Mouse (Mus musculus): ENCODE results near the gene Egln2. TPM values are rescaled to one million over a fixed set of nuclear protein-coding genes. Genes with fewer than 3 reads are reported as not detected.

The Egln2 gene
- total RNA-seq (2014; rRNA removed; ENCODE audit: low replicate concordance): 71.5 and 76.5 TPM in 2 replicates
- polyA plus RNA-seq (2015; fragmentation: Nextera tagmentation; extraction: Ambion mirVana): 42.1 and 42.8 TPM in 2 replicates

DNA sequence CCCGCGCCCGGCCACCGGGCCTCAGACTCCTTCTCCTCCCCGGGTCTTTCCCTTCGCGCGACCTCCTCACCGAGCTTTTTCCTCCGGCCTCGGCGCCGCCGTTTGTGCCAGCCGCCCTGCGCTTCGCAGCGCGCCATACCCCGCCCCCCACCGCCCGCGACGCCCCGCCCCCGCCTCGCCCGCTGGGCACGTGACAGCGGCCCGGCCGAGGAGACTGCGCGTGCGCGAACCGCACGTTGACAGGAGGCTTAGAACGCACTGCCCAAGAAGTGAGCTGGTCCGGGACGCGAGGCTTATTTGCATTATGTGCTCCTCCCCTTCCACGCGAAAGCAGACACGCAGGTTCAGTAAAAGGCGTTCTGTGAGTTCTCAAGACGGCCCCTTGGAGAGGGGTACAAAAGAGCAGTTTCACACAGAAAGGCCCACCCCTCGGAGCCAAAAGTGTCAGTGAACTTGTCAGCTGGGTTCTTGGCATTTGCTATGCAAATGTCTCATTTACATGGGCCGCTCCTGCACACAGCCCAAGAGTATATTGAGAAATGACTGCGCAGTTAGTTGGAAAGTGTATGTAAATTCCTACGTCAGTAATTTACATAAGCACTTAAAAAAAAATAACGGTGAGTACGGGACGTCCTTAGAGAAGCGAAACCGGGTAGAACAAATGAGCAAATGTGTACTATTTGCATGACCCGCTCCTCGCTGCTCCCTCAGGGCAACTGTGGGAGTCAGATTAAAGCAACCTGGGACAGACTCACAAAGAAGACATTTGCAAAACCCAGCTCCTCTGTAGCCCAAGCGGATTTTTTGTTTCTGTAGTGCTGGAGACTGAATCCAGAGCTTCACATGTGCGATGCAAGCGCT lies at the start of gene Egln2:
Gene Egln2 (minus strand): TSS at position 189 of the 861 bp plus-strand sequence.
- Histone ChIP-seq H3K9me3 (replicated peaks; ENCODE audit: control insufficient read depth, low read length) (no peaks in the 10 kb centered on the region), H3K9ac (replicated peaks; ENCODE audit: low read depth, low read length) (peak within 1 kb of the TSS; percentile 74), H3K36me3 (replicated peaks; ENCODE audit: control insufficient read depth, insufficient read depth, low read length) (peaks cover 21% of the 10 kb centered on the region), H3K4me2 (ENCODE audit: low read depth, low read length) (peak within 1 kb of the TSS; percentile 93), H3K27me3 (ENCODE audit: control insufficient read depth, insufficient read depth, low read length) (no peaks in the 10 kb centered on the region), H3K27ac (ENCODE audit: low read depth) (peak within 1 kb of the TSS; percentile 95), H3K4me3 (ENCODE audit: low read depth, low read length) (peak within 1 kb of the TSS; percentile 64), H3K4me1 (ENCODE audit: control insufficient read depth, insufficient read depth) (peaks cover 31% of the 10 kb centered on the region)
- DNase-seq (ENCODE audit: low spot score) (peak; percentile 94), ATAC-seq (ENCODE audit: insufficient read depth, low read depth) (peak; percentile 87)
- WGBS: under 1% methylated on average over 60 of the region's 61 CpGs
- TF ChIP-seq EP300 (IDR thresholded peaks at IDR 0.05; ENCODE audit: low read depth) (0 out of 2 replicates have a peak, but pooled peaks have one; percentile 47), CTCF (IDR thresholded peaks at IDR 0.05; ENCODE audit: low read depth) (no peak)

DNA sequence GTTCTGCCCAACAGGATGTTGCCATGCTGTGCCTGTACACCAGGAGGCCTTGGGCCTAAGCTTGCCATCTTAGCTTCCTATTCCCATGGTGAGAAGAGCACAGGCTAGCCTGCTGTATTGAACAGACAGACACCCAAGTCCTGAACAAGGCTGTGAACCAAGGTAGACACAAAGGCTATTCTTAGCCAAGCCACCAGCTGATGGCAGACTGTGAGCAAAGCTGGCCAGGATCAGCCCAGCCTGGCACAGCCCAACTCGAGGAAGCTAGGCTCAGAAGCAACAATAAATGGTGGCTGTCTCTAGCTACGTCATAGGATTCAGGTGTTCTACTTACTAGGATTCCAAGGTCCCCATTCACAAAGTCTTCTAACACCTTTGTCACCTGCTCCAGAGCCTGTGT lies 46.0 kb upstream of the Egln2 start:
- peaks cover 72% of the 10 kb centered on the region for H3K36me3 ChIP-seq (replicated peaks; ENCODE audit: control insufficient read depth, insufficient read depth, low read length)
- no peaks in the 10 kb centered on the region for H3K4me1 ChIP-seq (ENCODE audit: control insufficient read depth, insufficient read depth)
- ATAC-seq (ENCODE audit: insufficient read depth, low read depth) (no peak), DNase-seq (ENCODE audit: low spot score) (no peak)
- no peak overlapping the region for H3K27ac ChIP-seq (ENCODE audit: low read depth)
- no peaks in the 10 kb centered on the region for H3K27me3 ChIP-seq (ENCODE audit: control insufficient read depth, insufficient read depth, low read length)
- WGBS: 72% methylated on average over 2 of the region's 2 CpGs
- no peak overlapping the region for H3K9ac ChIP-seq (replicated peaks; ENCODE audit: low read depth, low read length)
- H3K9me3 ChIP-seq (replicated peaks; ENCODE audit: control insufficient read depth, low read length): no peaks in the 10 kb centered on the region
- TF ChIP-seq CTCF (IDR thresholded peaks at IDR 0.05; ENCODE audit: low read depth) (no peak), EP300 (IDR thresholded peaks at IDR 0.05; ENCODE audit: low read depth) (no peak)
- no peak overlapping the region for H3K4me2 ChIP-seq (ENCODE audit: low read depth, low read length)
- no peak overlapping the region for H3K4me3 ChIP-seq (ENCODE audit: low read depth, low read length)

DNA sequence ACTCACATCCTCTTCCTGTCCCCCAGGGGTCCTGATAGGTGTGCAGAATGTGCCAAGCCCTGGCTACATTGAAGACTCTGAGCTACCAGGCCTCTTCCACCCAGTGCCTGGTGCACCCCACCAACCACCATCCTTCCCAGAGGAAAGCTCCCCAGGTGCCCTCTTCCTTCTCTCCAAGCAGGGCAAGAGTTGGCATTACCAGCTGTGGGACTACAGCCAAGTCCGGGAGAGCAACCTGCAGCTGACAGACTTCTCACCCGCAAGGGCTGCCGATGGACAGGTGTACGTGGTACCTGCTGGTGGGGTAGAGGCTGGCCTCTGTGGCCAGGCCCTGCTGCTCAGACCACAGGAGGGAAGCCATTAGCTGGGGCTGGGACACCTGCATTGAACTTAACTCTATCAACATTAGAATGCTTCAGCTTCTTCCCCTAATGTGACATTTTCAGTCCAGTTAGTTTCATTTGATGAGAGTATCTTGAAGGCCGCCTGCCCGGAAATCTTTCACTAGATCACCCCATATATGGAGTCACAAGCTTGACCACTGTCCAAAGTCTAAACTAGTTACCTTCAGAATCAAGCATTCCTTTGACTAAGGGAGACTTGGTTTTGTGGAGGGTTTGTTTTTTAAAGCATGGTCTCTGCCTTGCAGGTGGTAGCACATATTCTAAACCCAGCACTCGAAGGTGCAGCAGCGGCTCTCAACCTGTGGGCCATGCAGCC lies 37.3 kb upstream of the Egln2 start:
- Histone ChIP-seq H3K9ac (replicated peaks; ENCODE audit: low read depth, low read length) (no peak overlapping the region), H3K9me3 (replicated peaks; ENCODE audit: control insufficient read depth, low read length) (no peaks in the 10 kb centered on the region), H3K36me3 (replicated peaks; ENCODE audit: control insufficient read depth, insufficient read depth, low read length) (peaks cover 44% of the 10 kb centered on the region), H3K4me2 (ENCODE audit: low read depth, low read length) (no peak overlapping the region), H3K4me3 (ENCODE audit: low read depth, low read length) (no peak overlapping the region), H3K4me1 (ENCODE audit: control insufficient read depth, insufficient read depth) (no peaks in the 10 kb centered on the region), H3K27ac (ENCODE audit: low read depth) (no peak overlapping the region), H3K27me3 (ENCODE audit: control insufficient read depth, insufficient read depth, low read length) (no peaks in the 10 kb centered on the region)
- no peak for TF ChIP-seq EP300 (IDR thresholded peaks at IDR 0.05; ENCODE audit: low read depth)
- no peak for TF ChIP-seq CTCF (IDR thresholded peaks at IDR 0.05; ENCODE audit: low read depth)
- WGBS: 94% methylated on average over 8 of the region's 8 CpGs
- no peak for DNase-seq (ENCODE audit: low spot score)
- ATAC-seq (ENCODE audit: insufficient read depth, low read depth): no peak

DNA sequence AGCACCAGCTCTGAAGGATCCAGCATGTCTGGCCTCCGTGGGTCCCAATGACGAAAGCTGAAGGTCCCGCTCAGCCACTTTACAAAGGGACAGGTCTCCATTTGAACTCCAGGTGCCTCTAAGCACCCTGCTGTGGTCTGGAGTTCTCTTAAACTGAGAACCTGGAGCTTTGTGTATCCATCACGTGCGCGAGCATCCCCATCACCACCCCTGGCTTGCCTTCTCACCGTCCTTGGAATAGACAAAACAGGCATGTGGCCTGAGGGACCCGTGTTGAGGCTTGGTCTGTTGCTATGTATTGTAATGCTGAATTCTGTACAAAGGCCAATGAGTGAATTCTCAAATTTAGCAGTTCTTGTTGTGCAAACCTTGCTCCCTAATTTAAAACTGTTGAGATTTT lies 32.2 kb upstream of the Egln2 start:
- TF ChIP-seq CTCF (IDR thresholded peaks at IDR 0.05; ENCODE audit: low read depth): no peak
- TF ChIP-seq EP300 (IDR thresholded peaks at IDR 0.05; ENCODE audit: low read depth): no peak
- ATAC-seq (ENCODE audit: insufficient read depth, low read depth): no peak

DNA sequence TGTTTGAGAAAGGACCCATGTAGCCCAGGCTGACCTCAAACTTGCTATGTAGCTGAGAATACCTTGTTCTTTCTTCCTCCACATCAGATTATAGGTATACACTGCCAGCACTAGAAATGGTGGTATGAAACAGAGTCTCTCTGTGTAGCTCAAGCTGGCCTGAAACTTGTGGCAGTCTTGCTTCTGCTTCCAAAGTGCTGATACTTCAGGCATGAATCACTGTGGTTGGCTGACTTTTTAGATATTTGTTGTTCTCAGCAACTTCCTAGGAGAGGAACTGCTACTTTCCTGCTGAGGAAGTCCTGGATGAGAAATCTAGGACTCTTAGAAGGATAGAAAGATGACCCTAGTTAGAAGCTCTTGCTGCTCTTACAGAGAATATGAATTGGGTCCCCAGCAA lies 31.8 kb upstream of the Egln2 start:
- ATAC-seq (ENCODE audit: insufficient read depth, low read depth): no peak
- TF ChIP-seq CTCF (IDR thresholded peaks at IDR 0.05; ENCODE audit: low read depth) (no peak), EP300 (IDR thresholded peaks at IDR 0.05; ENCODE audit: low read depth) (no peak)

More for the DNA sequence above, 32.2 kb upstream of the Egln2 start:
- H3K9ac ChIP-seq (replicated peaks; ENCODE audit: low read depth, low read length): no peak overlapping the region
- H3K36me3 ChIP-seq (replicated peaks; ENCODE audit: control insufficient read depth, insufficient read depth, low read length): peaks cover 26% of the 10 kb centered on the region
- no peaks in the 10 kb centered on the region for H3K9me3 ChIP-seq (replicated peaks; ENCODE audit: control insufficient read depth, low read length)
- no peak overlapping the region for H3K27ac ChIP-seq (ENCODE audit: low read depth)
- no peaks in the 10 kb centered on the region for H3K27me3 ChIP-seq (ENCODE audit: control insufficient read depth, insufficient read depth, low read length)
- peaks cover 13% of the 10 kb centered on the region for H3K4me1 ChIP-seq (ENCODE audit: control insufficient read depth, insufficient read depth)
- H3K4me2 ChIP-seq (ENCODE audit: low read depth, low read length): no peak overlapping the region
- DNase-seq (ENCODE audit: low spot score): no peak
- H3K4me3 ChIP-seq (ENCODE audit: low read depth, low read length): no peak overlapping the region
- WGBS: 91% methylated on average over 8 of the region's 8 CpGs

More for the DNA sequence above, 31.8 kb upstream of the Egln2 start:
- H3K36me3 ChIP-seq (replicated peaks; ENCODE audit: control insufficient read depth, insufficient read depth, low read length): peaks cover 26% of the 10 kb centered on the region
- no peak for DNase-seq (ENCODE audit: low spot score)
- no peak overlapping the region for H3K4me3 ChIP-seq (ENCODE audit: low read depth, low read length)
- no peak overlapping the region for H3K27ac ChIP-seq (ENCODE audit: low read depth)
- H3K4me1 ChIP-seq (ENCODE audit: control insufficient read depth, insufficient read depth): peaks cover 13% of the 10 kb centered on the region
- H3K4me2 ChIP-seq (ENCODE audit: low read depth, low read length): no peak overlapping the region
- no peak overlapping the region for H3K9ac ChIP-seq (replicated peaks; ENCODE audit: low read depth, low read length)
- H3K27me3 ChIP-seq (ENCODE audit: control insufficient read depth, insufficient read depth, low read length): no peaks in the 10 kb centered on the region
- no peaks in the 10 kb centered on the region for H3K9me3 ChIP-seq (replicated peaks; ENCODE audit: control insufficient read depth, low read length)
